Mouse (Mus musculus) adrenal gland, adult 18-20 months (tissue): ENCODE results near the gene Lpcat3. TPM values are rescaled to one million over a fixed set of nuclear protein-coding genes. Genes with fewer than 3 reads are reported as not detected.

Source experiments
- DNase-seq, 2 experiments: peaks; one replicate each; pipeline ENCODE4 v3.0.0; 2021 to 2022; ENCODE audit warnings: low spot score in 2 of 2
- total RNA-seq, 2 experiments: library from RNA; stranded (reverse); gene quantifications; 1 replicate in 1 of 2; 2 replicates in 1 of 2; pipeline ENCODE4 v1.2.3; 2021

Lpcat3 gene
- total RNA-seq, 2 experiments from 2014 or later: 92.9 to 108 TPM

DNA sequence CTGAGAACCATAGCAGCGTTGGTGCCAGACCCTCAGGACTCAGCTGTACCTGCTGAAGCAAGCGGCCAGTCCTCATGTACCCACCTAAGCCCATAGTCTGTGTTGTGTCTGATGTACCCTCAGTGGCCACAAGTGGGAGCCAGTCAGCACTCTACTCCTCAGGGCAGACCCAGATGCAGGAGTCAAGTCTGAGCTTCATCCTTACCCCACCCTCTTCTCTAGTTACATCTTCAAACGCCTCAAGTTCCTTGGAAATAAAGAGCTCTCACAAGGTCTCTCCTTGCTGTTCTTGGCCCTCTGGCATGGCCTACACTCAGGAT, 39.9 kb downstream of the Lpcat3 start:
- DNase-seq: peak; percentile 57 to 65

DNA sequence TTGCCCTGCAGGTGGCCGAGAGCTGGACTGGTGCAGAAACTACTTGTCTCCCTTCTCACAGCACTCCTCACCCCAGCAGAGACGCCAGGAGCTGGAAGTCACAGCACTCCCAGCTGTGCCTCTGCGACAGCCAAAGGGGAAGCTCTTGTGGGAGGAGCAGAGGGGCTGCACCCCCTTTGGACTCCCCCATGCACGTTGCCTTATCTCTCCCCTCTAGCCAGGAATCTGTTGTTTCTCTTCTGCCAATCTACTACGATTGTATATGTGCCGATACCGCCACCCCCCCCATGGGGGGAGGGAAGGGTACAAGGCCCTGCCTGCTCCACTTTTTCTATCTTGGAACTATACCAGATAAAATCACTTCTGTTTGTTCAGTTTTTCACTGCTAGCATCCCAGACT, 41.0 kb downstream of the Lpcat3 start:
- no peak for DNase-seq

DNA sequence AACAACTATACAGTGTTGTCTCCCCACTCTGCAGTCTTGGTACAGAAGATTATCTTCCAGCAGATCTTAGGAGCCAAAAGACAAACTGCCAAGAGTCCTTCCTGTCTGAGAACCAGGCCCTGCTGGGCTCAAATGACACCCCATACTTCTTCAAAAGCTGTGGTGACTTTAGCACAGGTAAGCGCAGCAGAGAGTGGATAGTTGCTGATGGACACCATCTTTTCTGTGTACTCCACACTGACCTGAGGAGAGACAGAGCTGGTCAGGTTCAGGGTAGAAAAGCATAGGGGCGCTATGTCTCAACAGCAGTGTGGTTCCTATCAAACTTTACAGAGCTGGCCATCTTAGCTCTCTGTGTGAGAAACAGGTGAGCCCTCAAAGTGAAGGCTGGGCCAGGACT, 41.6 kb downstream of the Lpcat3 start:
- no peak for DNase-seq

DNA sequence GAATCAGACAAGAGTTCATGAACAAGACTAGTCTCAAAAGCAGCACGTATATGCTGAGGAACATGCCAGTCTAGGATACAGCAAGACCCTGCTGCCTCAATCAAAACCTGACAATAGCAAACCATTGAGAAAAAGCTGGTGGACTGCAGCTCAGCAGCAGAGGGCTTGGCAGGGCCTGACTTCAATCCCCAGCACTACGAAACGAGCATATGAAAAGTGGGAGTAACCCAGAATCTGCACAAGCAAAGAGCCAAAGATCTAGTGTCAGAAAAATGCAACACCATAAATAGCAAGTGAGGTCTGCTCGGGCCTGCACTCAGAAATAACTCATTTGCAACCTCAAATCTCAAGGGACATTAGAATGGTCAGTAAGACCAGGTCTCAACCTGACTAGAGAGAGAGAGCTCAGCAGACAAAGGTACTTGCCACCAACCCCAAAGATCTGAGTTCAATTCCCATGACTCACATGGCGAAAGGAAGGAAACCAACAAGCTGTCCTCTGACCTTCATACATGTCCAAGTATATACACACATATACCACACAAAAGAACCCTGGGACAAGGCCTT, 43.3 kb downstream of the Lpcat3 start:
- no peak for DNase-seq

DNA sequence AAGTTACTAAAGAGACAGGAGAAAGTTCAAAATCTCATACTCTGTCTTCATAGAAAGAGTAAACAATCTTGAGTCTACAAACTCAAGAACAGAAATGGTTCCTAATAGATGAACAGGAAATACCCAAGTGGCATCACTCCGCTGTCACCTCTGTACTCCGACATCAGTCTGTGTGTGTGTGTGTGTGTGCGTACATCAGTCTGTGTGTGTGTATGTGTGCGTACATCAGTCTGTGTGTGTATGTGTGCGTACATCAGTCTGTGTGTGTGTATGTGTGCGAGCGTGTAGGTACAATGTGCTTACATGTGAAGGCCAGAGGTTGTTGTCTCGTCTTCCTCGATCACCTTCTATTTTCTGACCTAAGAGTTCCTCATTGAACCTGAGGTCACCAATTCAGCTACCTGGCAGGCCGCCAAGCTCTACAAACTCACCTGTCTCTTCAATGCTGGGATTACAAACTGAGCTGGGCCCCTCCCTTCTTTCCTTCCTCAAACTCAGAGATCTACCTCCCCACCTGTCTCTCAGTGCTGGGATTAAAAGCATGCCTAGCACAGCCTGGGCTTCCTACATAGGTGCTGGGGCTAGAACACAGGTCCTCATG, 45.6 kb downstream of the Lpcat3 start:
- DNase-seq: no peak

DNA sequence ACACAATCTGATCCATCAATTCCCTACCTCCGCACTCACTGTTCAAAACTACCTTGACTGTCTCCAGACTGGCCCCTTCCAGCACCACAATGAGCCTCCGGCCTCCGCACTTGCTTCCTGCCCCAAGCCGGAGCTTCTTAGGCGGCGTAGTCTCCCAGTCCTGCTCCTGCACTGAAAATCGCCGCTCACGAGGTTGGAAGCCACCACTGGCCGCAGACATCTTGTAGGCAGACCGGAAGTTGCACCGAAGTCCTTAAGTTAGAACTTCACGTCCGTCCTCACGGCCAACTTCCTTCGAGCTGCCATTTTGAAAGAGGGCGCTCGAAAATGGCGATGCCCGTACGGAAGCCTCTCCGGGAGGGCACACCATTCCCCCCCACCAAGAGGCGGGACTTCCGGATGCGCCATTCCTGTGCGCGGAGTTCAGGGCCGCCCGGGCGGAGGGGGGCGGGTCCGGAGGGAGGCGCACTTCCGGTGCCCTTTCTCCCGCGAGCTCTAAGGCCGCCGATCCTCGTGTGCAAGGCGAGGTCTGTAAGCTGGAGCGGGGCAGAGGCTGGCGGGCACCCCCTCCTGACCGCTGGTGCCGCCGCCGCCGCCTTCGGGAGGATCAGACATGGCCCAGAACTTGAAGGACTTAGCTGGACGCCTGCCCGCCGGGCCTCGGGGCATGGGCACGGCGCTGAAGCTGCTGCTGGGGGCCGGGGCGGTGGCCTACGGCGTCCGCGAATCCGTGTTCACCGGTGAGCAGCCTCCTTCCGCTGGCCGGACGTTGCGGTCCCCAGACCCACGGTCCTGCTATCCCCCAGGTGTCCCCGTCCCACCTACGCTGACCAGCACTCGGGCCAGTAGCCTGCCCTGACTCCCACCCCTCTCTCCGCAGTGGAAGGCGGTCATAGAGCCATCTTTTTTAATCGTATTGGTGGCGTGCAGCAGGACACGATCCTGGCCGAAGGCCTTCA, 49.3 kb downstream of the Lpcat3 start, which contains the start of the genes Emg1 and Phb2:
Emg1 (minus strand) TSS at position 355 of the 959 bp plus-strand sequence.
Phb2 (plus strand) TSS at position 513 of the 959 bp plus-strand sequence.
- peak; percentile 98 to 99 for DNase-seq

DNA sequence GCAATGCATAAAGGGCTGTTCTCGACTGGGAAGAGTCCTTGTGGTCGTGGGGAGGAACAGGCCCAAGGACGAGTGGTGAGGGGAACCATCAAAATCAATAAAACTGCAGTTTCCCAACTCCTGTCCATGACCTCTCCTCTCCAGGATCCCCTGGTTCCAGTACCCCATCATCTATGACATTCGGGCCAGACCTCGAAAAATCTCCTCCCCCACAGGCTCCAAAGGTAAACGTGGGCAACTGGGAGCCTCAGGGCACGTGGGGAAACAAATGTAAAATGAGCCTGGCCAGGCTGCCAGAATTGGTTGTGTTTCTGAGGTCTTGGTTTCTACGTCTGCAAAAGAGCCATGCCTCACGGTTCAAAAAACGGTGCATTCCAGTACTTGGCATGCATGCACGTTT, 50.1 kb downstream of the Lpcat3 start:
- DNase-seq: no peak

DNA sequence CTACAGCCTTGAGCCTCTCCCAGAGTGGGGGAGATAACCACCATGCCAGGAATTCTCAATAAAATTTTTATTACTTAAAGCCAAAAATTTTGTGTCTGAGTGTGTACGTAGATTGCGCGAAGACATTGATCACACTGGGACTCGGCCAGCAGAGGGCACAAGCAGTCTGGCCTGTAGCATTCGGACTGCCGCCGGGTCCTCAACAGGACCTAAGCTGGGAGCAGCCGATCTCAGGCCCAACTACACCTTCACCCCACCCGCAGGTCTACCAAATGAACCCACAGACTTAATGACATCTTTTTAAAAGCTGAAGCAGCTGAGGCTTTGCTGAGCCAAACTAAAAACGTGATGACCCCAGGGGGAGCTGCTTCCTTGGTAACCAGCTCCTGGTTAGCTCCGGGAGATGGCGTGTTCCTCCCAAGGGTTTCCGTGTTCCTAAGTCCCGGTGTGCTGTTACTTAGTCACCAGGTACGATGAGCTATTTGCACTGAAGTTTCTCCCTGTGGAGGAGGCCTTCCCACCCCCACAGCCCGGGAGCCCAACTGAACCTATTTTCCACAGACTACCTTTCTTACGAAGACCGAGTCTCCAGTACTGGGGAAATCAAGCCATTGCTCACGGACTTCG, 54.1 kb downstream of the Lpcat3 start:
- DNase-seq: peak in 1 of 2 experiments; percentile 57

DNA sequence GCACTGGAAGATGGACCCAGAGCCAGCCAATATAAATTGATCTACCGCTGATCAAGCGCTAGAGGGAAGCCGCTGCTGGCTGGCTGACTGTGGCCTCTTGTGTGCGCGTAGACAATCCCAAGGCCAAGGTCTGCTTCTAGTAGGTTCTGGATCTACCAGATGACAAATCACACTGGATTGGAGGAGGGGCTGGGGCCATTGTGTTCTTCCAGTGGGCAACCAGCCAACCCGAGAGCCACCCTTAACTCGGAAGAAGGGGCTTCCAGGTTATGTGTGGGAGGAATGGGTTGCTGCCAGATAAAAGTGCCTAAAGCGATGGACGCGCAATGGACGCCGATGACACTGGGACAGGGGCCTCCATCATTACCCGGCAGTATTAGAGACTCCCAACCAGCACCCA, 55.1 kb downstream of the Lpcat3 start:
- DNase-seq: no peak

DNA sequence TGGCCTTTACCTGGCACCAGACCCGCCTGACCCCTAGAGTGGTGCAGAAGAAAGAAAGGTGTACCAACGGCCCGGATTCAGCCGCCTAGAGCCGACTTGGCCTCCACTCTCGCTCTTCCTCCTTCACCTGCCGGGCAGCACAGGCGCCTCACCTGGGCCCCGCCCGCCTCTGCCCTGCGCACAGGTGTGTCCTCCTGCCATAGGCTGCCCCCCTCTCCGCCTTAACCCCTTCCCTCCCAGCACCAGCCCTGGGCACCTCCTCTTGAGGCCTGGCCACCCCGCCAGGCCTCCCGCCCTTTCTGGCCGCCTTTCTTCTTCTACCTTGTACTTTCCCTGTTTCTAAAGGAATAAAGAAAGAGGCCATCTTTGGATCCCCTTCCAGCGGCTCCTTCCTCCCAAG, 55.9 kb downstream of the Lpcat3 start:
- no peak for DNase-seq

DNA sequence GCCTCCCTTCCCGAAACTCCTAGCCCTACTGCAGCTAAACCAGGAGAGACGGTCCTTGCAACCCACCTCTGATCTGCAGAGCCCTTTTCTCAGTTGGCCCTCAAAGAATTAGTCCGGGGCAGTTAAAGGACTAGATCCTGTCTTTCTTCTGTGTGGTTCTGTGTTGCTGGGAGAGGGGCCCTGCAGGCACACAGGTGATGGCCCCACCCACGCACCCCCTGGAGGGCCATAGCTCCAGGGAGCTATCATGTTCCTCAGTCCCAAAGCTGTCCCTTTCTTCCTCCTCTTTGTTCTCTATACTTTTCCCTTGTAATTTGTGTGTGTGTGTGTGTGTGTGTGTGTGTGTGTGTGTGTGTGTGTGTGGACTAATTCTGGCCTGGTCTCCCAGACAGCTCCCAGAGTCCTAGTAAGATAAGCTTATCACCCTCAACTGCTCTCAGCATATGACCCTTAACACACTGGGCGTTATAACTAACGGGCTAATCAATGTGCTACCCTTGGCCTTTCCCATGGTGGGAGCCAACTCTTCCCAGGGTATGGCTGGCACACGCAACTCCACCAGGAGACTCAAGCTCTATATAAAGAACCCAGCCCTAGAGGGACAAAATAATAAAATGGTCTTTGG, 56.6 kb downstream of the Lpcat3 start:
- DNase-seq: no peak

DNA sequence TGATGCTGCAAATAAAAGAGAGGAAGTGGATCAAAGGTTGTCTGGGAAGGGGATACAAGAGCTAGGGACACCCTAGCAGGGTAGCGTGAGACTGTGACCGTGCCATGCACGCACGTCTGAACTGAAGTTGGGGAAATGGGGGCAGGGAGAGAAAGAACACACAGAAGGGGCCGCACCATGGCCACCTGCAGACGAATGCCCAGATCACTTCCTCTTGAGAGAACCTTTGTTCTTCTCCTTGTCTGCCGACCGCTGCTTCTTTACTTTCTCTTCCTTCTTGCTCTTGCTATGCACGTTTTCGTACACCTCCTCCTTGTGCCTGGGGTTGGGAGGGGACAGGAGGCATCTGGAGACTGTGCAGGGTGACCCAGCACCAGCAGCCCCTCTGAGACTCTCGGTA, 58.1 kb downstream of the Lpcat3 start:
- no peak for DNase-seq

DNA sequence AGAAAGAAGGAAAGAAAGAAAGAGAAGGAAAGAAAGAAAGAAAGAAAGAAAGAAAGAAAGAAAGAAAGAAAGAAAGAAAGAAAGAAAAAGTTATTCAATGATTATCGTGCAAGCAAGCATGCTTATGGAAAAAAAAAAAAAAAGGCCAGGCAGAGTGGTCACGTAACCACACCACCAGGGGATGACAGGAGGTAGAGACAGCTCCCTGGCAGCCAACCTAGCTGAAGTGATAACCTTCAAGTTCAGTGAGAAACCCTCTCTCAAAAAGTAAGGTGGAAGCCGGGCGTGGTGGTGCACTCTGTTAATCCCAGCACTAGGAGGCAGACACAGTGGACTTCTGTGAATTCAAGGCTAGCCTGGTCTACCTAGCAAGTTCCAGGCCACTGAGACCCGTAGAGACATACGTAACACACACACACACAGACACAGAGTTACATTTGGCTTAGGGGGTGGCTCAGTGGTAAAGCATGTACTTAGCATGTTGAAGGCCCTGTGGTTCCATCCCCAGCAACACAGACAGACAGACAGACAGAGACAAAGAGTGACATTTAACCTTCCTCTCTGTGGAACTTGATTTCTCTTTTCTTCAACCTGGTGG, 60.1 kb downstream of the Lpcat3 start:
- no peak for DNase-seq

DNA sequence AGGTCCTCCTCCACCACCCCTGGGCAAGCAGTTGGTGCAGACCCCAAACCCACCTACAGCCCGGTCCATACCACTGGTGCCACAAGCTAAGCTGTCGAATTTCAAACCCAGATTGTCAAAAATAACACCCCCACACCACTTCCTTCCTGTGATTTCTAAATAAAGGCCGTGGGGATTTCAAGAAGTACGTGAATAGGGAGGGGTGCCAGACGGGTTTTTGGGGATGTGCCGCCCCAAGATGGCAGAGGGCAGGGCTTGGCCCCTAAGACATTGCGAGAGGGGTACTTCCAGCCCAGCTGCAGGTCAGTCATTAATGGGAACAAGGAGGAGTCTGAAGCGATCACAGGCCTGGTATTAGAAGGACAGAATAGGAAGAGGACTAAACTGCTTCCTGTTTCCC, 60.7 kb downstream of the Lpcat3 start:
- no peak for DNase-seq

DNA sequence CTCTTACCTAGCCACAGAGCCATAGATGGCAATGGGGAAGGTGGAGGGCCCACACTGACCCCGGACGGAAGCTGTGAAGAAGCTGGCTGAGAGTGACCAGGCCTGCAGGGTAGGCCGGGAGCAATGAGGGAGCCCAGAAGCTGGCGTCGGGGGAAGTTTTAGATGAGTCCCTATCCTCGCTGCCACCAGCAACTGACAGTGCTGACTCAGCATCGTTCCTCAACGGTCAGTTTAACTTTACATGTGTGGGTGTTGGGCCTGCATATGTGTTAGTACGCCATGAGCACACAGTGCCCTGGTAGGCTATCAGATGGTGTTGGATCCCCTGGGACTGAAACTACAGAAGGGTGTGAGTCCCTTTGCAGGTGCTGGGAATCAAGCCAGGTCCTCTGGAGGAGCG, 61.6 kb downstream of the Lpcat3 start:
- no peak for DNase-seq

DNA sequence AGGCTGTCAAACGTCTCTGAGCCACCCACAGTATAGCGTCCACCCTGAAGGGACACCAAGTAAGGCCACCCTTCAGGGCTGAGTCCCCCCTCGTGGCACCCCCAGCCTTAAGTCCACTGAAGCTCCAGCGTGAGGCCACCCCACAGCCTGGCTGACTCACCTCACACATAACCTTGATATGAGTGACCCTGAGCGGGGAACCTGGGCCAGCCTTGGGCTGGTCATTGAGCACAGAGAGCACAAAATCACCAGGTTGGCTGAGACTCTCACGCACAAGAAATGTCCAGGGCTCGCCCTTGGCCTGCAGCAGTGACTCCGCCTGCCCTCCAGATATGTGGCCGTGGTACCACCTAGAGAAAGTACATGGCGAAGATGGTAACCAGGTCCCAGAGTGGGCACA, 65.8 kb downstream of the Lpcat3 start:
- DNase-seq: peak in 1 of 2 experiments; percentile 52

DNA sequence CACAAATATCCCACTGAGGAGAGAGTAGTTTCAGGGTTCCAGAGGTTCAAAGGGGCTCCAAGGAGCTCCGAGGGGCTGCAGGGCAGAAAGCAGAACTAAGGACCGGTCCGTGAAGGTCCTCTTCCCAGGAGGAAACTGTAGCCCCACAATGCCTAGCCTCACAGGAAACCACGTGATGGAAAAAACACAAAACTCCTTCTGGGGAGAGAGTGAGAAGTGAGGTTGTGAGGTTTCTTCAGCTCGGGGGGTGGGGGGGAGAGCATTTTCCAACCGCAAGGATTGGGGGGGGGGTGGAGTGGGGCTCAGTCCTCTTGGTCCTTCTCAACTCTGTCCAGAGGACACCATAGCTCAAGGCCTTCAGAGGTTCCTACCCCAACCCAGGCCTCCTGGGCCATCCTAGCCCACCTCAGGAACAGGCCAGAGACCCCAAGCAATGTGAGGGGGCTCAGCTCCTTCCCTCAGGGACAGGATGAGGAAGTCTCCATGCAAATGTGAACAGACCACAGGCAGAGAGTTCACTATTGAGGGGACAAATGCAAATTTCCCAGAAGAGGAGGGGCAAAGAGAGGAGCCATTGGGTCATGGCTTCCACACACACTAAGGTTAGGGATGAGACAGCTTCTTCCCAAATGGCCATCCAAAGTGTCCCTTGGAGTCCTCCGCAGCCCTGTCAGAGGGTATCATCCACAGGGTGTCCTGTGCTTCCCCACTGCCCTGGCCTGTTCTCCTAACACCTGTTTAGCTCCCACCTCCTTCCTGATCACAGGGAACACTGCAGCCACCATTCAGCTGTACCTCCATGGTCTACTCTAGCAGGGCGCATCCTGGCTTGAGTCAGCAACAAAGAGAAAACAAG, 67.3 kb downstream of the Lpcat3 start:
- DNase-seq: no peak

DNA sequence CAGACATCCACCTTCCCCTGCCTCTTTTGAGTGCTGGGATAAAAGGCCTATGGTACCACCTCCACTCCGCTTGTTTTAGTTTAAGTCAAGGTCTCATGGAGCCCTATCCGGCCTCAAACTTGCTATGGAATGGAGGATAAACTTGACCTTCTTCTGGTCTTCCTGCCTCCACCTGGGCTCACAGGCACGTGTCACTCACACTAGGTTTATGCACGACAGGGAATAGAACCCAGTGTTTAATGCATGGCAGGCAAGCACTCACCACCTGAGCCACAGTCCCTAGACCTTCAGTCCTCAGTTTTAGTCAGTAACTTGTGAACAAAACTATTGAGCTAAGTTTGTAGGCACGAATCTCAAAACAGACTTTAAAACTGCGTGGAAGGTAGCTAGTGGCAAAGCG, 68.2 kb downstream of the Lpcat3 start:
- no peak for DNase-seq

DNA sequence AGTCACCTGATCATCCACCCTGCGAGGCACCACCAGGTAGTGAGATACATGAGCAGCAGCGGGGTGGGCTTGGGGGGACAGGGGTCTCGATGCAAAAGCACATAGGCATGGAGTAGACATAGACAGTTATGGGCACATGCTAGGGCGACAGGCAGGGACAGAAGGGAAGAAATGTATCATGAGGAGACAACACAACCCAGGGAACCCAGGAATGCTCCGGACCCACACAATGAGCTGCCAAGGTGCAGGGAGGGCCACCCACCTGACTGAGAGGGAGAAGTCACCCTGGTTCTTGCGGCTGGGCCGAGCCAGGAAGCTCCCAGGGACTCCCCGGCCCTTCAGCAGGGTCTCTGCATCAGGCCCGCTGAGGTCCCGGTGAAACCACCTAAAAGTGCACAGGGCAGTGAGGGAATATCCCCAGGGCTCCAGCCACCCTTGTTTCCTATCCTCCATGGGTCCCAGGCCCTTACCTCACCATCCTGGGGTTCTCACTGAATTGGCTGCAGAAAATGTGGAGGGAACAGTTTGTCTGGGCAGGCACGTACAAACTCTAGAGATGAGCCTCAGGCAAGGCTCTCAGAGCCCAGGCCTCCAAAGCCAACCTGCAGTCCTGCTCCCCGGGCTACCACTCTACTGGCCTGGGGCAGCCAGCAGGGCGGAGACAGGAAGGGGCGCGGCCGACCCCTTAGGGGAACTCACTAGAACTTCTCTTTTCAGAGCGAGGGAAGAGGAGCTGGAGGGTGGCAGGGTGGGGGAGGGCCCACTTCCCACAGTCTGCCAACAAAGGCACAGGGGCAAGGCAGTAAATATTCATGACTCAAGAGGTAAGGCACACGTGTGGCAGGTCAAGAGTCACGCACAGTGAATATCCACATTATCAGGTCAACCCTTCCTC, 69.9 kb downstream of the Lpcat3 start:
- DNase-seq: no peak
